Mouse (Mus musculus): ENCODE data around the gene Akap1. TPM values are rescaled to one million over a fixed set of nuclear protein-coding genes. Genes with fewer than 3 reads are reported as not detected.

Akap1 gene
- polyA plus RNA-seq (2012; fragmentation: generic; extraction: Trizol) = 24.8 TPM
- long read RNA-seq, experiment 1, partial matches to known transcripts = 1 of 7 reads
- long read RNA-seq, experiment 1, other reads (novel, unspliced or antisense) = 3 of 7 reads
- long read RNA-seq, experiment 2, transcript Akap1-201 (11 exons, 3,758 nt) = major isoform, 133 of 154 reads
- long read RNA-seq, experiment 2, partial matches to known transcripts = 15 of 154 reads
- long read RNA-seq, experiment 2, other reads (novel, unspliced or antisense) = 6 of 154 reads

DNA sequence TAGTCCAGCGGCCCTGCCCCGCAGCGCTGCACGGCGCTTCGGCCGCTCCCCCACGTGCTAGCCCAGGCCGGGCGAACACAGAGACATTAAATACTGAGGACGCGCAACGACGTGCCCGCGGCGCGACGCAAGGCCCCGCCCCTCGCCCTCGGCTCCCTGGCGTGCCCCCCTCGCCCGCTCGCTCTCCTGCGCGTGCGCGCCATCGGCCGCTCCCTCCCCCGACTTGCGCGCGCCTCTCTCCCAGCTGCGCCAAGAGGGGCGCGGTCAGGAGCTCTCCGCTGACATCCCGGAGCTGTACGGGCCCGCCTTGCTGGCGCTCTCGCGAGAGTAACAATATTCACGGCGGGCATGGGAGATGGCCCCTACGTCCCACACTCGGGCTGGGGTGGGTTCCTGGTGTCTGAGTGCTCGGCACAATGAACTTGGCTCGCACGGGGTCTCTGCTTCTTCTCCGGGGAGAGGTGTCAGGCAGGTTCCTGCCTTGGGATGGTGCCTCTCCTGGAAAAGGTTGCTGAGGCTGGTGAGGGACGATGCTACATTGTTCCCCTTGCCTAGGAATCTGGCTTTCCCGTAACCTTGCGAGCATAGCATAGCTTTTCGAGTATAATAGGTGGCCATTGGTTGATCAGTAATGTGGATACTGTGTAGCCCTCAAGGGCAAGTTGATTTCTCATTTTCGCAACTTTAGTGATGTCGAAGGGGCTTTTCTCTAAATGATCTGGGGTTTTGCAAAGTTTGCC lies at the start of gene Akap1:
Gene Akap1 (minus strand): TSS at position 129 of the 740 bp plus-strand sequence.
- TF ChIP-seq CEBPB (IDR thresholded peaks at IDR 0.05; ENCODE audit: low read depth) (no peak), MAX (IDR thresholded peaks at IDR 0.05) (peak; percentile 91)
- Histone ChIP-seq H3K79me3 (ENCODE audit: low read depth) (peaks cover 41% of the 10 kb centered on the region), H3K79me2 (ENCODE audit: control insufficient read depth, insufficient read depth) (peaks cover 45% of the 10 kb centered on the region), H3K36me3 (ENCODE audit: control insufficient read depth, insufficient read depth) (peaks cover 9% of the 10 kb centered on the region), H3K4me3 (ENCODE audit: insufficient read depth, poor library complexity, severe bottlenecking) (peak within 1 kb of the TSS; percentile 84), H3K27me3 (ENCODE audit: control insufficient read depth, insufficient read depth, insufficient read length) (no peaks in the 10 kb centered on the region), H3ac (ENCODE audit: control insufficient read depth, insufficient read length, low read depth) (peak within 1 kb of the TSS; percentile 92)

DNA sequence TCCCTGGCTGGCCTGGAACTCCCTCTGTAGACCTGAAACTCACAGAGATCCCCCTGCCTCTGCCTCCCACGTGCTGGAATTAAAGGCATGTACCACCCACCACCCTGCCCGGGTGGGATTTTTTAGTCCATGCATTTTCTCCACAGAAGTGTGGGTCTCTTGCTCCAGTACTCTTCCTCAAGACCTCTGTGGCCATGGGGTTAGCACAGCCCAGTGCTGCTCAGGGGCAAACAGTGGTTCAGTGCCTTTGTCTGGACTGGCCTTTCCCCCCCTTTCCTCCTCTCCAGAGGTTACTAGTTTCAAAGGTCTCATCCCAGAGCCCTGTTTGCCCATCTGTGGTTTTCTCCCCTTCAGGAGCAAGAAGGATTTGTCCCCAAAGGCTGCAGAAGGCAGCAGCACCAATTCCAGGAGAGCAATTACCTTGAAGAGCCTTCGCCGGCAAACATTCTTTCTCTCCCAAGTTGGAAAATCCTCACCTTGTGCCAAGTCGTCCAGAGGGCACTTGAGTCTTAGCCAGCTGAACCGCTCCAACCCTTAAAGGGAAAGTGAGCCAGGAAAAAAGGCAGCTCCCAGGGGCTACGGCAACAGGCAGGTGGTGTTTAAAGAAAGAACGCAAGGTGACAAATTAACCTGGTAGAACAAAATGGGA lies 45.1 kb upstream of the Akap1 start:
- H3ac ChIP-seq (ENCODE audit: control insufficient read depth, insufficient read length, low read depth) = no peak overlapping the region
- TF ChIP-seq CEBPB (IDR thresholded peaks at IDR 0.05; ENCODE audit: low read depth) (no peak), USF1 (IDR thresholded peaks at IDR 0.05; ENCODE audit: low read depth) (no peak), FOSL1 (IDR thresholded peaks at IDR 0.05; ENCODE audit: insufficient read depth, low read length, poor library complexity, severe bottlenecking) (no peak)
- H3K27me3 ChIP-seq (ENCODE audit: control insufficient read depth, insufficient read depth, insufficient read length) = no peaks in the 10 kb centered on the region
- H3K79me2 ChIP-seq (ENCODE audit: control insufficient read depth, insufficient read depth) = no peaks in the 10 kb centered on the region
- H3K4me3 ChIP-seq (ENCODE audit: insufficient read depth, poor library complexity, severe bottlenecking) = no peak overlapping the region
- H3K36me3 ChIP-seq (ENCODE audit: control insufficient read depth, insufficient read depth) = no peaks in the 10 kb centered on the region
- H3K79me3 ChIP-seq (ENCODE audit: low read depth) = no peaks in the 10 kb centered on the region

DNA sequence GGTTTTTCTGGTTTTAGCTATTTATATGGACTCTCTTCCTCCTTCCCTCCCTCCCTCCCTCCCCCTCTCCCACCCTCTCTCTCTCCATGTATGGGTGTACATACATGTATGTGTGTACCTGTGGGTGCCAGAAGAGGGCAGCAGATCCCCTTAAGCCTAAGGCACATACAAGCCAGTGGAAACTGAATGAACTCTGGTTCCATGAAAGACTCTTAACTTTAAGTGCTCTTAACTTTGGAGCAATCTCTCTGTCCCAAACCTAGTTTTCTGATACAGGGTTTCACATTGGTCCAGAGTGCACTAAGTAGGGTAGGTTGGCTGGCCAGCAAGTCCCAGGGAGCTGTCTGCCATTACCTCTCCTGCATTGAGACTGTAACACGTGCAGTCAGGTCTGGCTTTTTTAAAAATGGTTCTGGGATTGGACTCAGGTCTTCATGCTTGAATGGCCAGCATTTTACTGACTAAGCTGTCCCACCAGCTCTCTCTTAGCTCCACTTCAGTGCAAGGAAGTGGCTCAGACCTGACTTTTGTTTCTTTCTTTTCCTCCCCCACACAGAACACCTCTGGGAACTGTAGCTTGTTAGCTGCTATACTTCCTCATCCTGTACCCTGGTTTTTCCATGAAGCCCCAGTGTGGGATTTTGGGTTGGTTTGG lies 44.3 kb upstream of the Akap1 start:
- Histone ChIP-seq H3K4me3 (ENCODE audit: insufficient read depth, poor library complexity, severe bottlenecking) (no peak overlapping the region), H3K79me2 (ENCODE audit: control insufficient read depth, insufficient read depth) (no peaks in the 10 kb centered on the region), H3ac (ENCODE audit: control insufficient read depth, insufficient read length, low read depth) (no peak overlapping the region), H3K79me3 (ENCODE audit: low read depth) (no peaks in the 10 kb centered on the region), H3K36me3 (ENCODE audit: control insufficient read depth, insufficient read depth) (no peaks in the 10 kb centered on the region), H3K27me3 (ENCODE audit: control insufficient read depth, insufficient read depth, insufficient read length) (no peaks in the 10 kb centered on the region)
- TF ChIP-seq USF1 (IDR thresholded peaks at IDR 0.05; ENCODE audit: low read depth) = no peak
- no peak for TF ChIP-seq MYOD1 (IDR thresholded peaks at IDR 0.05; ENCODE audit: control insufficient read depth, insufficient read length, low read depth)

DNA sequence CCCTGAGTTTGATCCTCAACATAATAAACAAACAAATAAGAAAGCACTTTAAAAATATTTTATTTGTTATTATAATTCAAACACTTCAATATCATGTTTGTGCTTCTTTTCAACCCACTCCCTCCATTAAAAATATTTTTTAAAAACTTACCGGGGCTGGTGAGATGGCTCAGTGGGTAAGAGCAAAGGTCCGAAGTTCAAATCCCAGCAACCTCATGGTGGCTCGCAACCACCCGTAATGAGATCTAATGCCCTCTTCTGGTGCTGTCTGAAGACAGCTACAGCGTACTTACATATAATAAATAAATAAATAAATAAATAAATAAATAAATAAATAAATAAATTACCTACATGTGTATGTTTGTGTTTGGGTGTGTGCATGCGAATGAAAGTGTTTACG lies 43.5 kb upstream of the Akap1 start:
- Histone ChIP-seq H3K79me2 (ENCODE audit: control insufficient read depth, insufficient read depth) (no peaks in the 10 kb centered on the region), H3K27me3 (ENCODE audit: control insufficient read depth, insufficient read depth, insufficient read length) (no peaks in the 10 kb centered on the region), H3K36me3 (ENCODE audit: control insufficient read depth, insufficient read depth) (no peaks in the 10 kb centered on the region), H3ac (ENCODE audit: control insufficient read depth, insufficient read length, low read depth) (no peak overlapping the region), H3K79me3 (ENCODE audit: low read depth) (no peaks in the 10 kb centered on the region), H3K4me3 (ENCODE audit: insufficient read depth, poor library complexity, severe bottlenecking) (no peak overlapping the region)
- no peak for TF ChIP-seq CTCF (IDR thresholded peaks at IDR 0.05; ENCODE audit: control insufficient read depth, insufficient read depth, insufficient read length)
- TF ChIP-seq MYOD1 (IDR thresholded peaks at IDR 0.05; ENCODE audit: control insufficient read depth, insufficient read length, low read depth) = no peak
- TF ChIP-seq MYOG (IDR thresholded peaks at IDR 0.05; ENCODE audit: control insufficient read depth, extremely low read depth, insufficient read length) = no peak
- TF ChIP-seq CEBPB (IDR thresholded peaks at IDR 0.05; ENCODE audit: low read depth) = no peak
- TF ChIP-seq MAX (IDR thresholded peaks at IDR 0.05) = no peak
- TF ChIP-seq FOSL1 (IDR thresholded peaks at IDR 0.05; ENCODE audit: insufficient read depth, low read length, poor library complexity, severe bottlenecking) = no peak
- TF ChIP-seq USF1 (IDR thresholded peaks at IDR 0.05; ENCODE audit: low read depth) = no peak

DNA sequence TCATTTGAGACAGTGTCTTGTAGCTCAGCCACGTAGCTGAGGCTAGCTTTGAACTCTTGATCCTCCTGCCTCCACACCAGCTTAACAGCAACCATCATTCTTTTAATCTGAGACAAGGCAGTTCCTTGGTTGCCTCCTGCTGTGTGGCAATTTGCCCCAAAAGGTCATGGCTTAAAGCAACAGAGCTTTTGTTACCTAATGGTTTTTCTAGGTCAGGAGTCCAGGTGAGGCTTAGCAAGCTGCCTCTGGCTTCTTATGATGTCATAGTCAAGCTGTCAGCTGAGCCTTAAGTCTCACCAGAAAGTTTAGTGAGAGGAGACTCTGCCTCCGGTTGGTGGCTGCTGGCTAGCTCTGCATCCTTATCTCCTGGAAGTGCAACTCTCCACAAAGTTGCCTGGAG lies 41.2 kb upstream of the Akap1 start:
- Histone ChIP-seq H3K36me3 (ENCODE audit: control insufficient read depth, insufficient read depth) (no peaks in the 10 kb centered on the region), H3K79me3 (ENCODE audit: low read depth) (no peaks in the 10 kb centered on the region), H3K79me2 (ENCODE audit: control insufficient read depth, insufficient read depth) (no peaks in the 10 kb centered on the region), H3K4me3 (ENCODE audit: insufficient read depth, poor library complexity, severe bottlenecking) (no peak overlapping the region), H3K27me3 (ENCODE audit: control insufficient read depth, insufficient read depth, insufficient read length) (no peaks in the 10 kb centered on the region), H3ac (ENCODE audit: control insufficient read depth, insufficient read length, low read depth) (no peak overlapping the region)
- no peak for TF ChIP-seq CTCF (IDR thresholded peaks at IDR 0.05; ENCODE audit: control insufficient read depth, insufficient read depth, insufficient read length)
- no peak for TF ChIP-seq MYOD1 (IDR thresholded peaks at IDR 0.05; ENCODE audit: control insufficient read depth, insufficient read length, low read depth)
- no peak for TF ChIP-seq FOSL1 (IDR thresholded peaks at IDR 0.05; ENCODE audit: insufficient read depth, low read length, poor library complexity, severe bottlenecking)
- no peak for TF ChIP-seq MAX (IDR thresholded peaks at IDR 0.05)
- TF ChIP-seq CEBPB (IDR thresholded peaks at IDR 0.05; ENCODE audit: low read depth) = no peak
- no peak for TF ChIP-seq MYOG (IDR thresholded peaks at IDR 0.05; ENCODE audit: control insufficient read depth, extremely low read depth, insufficient read length)
- TF ChIP-seq USF1 (IDR thresholded peaks at IDR 0.05; ENCODE audit: low read depth) = no peak
